Comparison of ENCODE assay signal across 8 mouse cellular contexts in genomic region chr10:75589129-75589528, GRCm38 (mm10). TPM values are rescaled to one million over a fixed set of nuclear protein-coding genes. Genes with fewer than 3 reads are reported as not detected.
DNase-seq lines count a peak whose midpoint lies in the region; ATAC-seq lines count a peak whose summit lies in the region.

Gene Ggt5 (plus strand): TSS chr10:75589340.

- 43% methylated on average over 5 of the region's 5 CpGs for whole genome bisulfite sequencing in midbrain, embryonic 10.5 days
- 54% methylated on average over 5 of the region's 5 CpGs for WGBS in midbrain, embryonic 11.5 days
- WGBS in heart, embryonic 10.5 days: 16% methylated on average over 5 of the region's 5 CpGs

- H3K27me3 ChIP-seq in midbrain, embryonic 10.5 days (ENCODE audit: low read depth, poor library complexity, severe bottlenecking): peaks cover 17% of the 10 kb centered on the region
- no peaks in the 10 kb centered on the region; the same call in 1 of the 2 replicates for H3K27me3 ChIP-seq in midbrain, embryonic 11.5 days (ENCODE audit: control insufficient read depth, insufficient read depth, low read length)
- H3K27me3 ChIP-seq in heart, embryonic 10.5 days (ENCODE audit: insufficient read depth, poor library complexity, severe bottlenecking): peaks cover 19% of the 10 kb centered on the region

- H3K27ac ChIP-seq in midbrain, embryonic 10.5 days (replicated peaks): peak within 1 kb of the TSS; percentile 1; the same call in 1 of the 2 replicates
- no peak within 1 kb of the TSS for H3K27ac ChIP-seq in midbrain, embryonic 11.5 days (ENCODE audit: low read depth, low read length)
- H3K27ac ChIP-seq in heart, embryonic 10.5 days: peak within 1 kb of the TSS; percentile 81

- peaks cover 19% of the 10 kb centered on the region for H3K4me1 ChIP-seq in midbrain, embryonic 10.5 days
- H3K4me1 ChIP-seq in midbrain, embryonic 11.5 days (ENCODE audit: control insufficient read depth, insufficient read depth, low read length): 0 out of 2 replicates have a peak, but pooled peaks cover 2% of the 10 kb centered on the region
- peaks cover 46% of the 10 kb centered on the region for H3K4me1 ChIP-seq in heart, embryonic 10.5 days

- no peaks in the 10 kb centered on the region for H3K36me3 ChIP-seq in midbrain, embryonic 10.5 days
- no peaks in the 10 kb centered on the region for H3K36me3 ChIP-seq in midbrain, embryonic 11.5 days (ENCODE audit: control insufficient read depth, insufficient read depth, low read length)
- no peaks in the 10 kb centered on the region for H3K36me3 ChIP-seq in heart, embryonic 10.5 days

- ATAC-seq in midbrain, embryonic 11.5 days (ENCODE audit: low FRiP score): no peak
- ATAC-seq in common myeloid progenitor, adult 5-6 weeks (replicated peaks; ENCODE audit: low read depth, poor library complexity, severe bottlenecking): peak; percentile 39

- no peak for DNase-seq in midbrain, embryonic 10.5 days (ENCODE audit: low spot score)
- no peak for DNase-seq in midbrain, embryonic 11.5 days (ENCODE audit: low spot score, missing footprints)
- DNase-seq in heart, embryonic 10.5 days (ENCODE audit: low spot score): no peak
- DNase-seq in kidney, adult 9 months: peak; percentile 67
- DNase-seq in lung, postnatal 10 days: peak; percentile 74
- peak; percentile 25 for DNase-seq in thymus, postnatal 14 days
- no peak for DNase-seq in layer of hippocampus, postnatal 25 days (ENCODE audit: extremely low spot score in 1 of 2, low spot score in 1 of 2)

- no peak within 1 kb of the TSS for H3K4me2 ChIP-seq in midbrain, embryonic 11.5 days

- H3K9ac ChIP-seq in midbrain, embryonic 11.5 days (ENCODE audit: low read length): no peak within 1 kb of the TSS

- no peaks in the 10 kb centered on the region for H3K9me3 ChIP-seq in midbrain, embryonic 10.5 days (replicated peaks)
- no peaks in the 10 kb centered on the region for H3K9me3 ChIP-seq in midbrain, embryonic 11.5 days (ENCODE audit: control insufficient read depth, low read length)
- H3K9me3 ChIP-seq in heart, embryonic 10.5 days: no peaks in the 10 kb centered on the region

- H3K4me3 ChIP-seq in midbrain, embryonic 10.5 days: no peak within 1 kb of the TSS
- H3K4me3 ChIP-seq in midbrain, embryonic 11.5 days (ENCODE audit: low read depth, low read length): no peak within 1 kb of the TSS
- peak within 1 kb of the TSS; percentile 10; the same call in 1 of the 2 replicates for H3K4me3 ChIP-seq in heart, embryonic 10.5 days

RNA-seq across cellular contexts. Expression of gene Ggt5, which starts in this region (rescaled TPM):
- 0.56 and 1.2 TPM in 2 replicates for polyA plus RNA-seq in midbrain, embryonic 10.5 days (2016; fragmentation: Nextera tagmentation; extraction: Ambion mirVana)
- polyA plus RNA-seq in midbrain, embryonic 11.5 days (2014; fragmentation: Nextera tagmentation; extraction: Ambion mirVana): 0.25 and 0.29 TPM in 2 replicates
- 4.6 and 7.8 TPM in 2 replicates for total RNA-seq in common myeloid progenitor, adult 5-6 weeks (2017)
- 1.4 and 4.9 TPM in 2 replicates for polyA plus RNA-seq in heart, embryonic 10.5 days (2016; fragmentation: Nextera tagmentation; extraction: Ambion mirVana)
- 1 to 10 TPM; 3.3 to 3.8 TPM for total RNA-seq in layer of hippocampus, postnatal 25 days (2021)

Comparison
In these comparisons a context has a peak if more than half of its experiments do, and no peak if none do; other contexts are left out.
1. DNase-seq: peak in kidney, adult 9 months (single experiment), lung, postnatal 10 days (single experiment) and thymus, postnatal 14 days (single experiment); none in midbrain, embryonic 10.5 days (single experiment), midbrain, embryonic 11.5 days (single experiment), heart, embryonic 10.5 days (single experiment) and layer of hippocampus, postnatal 25 days (0 of 2).